Mouse (Mus musculus): ENCODE results near the gene St8sia4. TPM values are rescaled to one million over a fixed set of nuclear protein-coding genes. Genes with fewer than 3 reads are reported as not detected.
A peak's percentile ranks its signal among the peaks of the same experiment; 100 is the strongest.

The St8sia4 gene
- total RNA-seq (2021), result 1 to 10 TPM; 1.2 to 1.8 TPM
- long read RNA-seq, experiment 1, full-length matches to known transcripts, result 1 of 1 reads
- long read RNA-seq, experiment 1, partial matches to known transcripts, result 0 of 1 reads
- long read RNA-seq, experiment 1, other reads (novel, unspliced or antisense), result 0 of 1 reads
- long read RNA-seq, experiment 2, result 0 reads

DNA sequence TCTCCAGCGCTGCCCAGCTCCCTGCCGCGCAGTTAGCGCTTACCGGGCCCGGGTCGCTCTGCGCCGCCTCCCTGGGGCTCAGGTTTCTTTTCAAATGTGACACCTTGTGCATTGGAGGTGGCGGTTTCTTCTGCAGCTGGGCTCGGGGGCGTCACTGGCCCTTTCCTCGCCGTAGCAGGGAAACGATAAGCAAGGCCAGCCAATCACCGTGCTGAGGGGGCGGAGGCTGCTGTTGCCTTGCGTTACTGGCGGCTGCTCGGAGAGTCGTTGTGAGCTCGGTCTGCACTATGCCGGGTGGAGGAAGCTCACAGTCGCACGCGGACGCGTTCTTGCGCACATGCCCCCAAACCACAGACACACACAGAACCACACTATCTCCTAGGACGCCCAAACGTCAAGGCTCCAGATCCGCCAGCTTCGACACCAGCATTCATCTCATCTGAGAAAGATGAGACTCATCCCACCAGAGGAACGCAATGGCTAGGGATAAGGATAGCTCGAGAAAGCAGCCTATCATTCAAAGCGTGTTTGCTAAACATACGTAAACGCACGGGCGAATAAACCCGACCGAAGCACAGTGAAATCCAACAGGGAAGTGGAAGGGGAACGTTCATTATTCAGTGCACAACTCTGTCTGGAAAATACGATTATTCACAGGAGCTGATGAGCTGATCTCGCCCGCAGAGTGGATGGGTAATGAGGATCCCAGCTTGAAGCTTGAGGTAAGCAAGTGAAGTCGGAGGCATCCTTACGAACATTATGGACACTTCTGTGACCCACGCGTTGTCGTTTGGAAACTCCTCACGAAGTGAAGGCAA, at the start of gene St8sia4:
Gene St8sia4 (minus strand): TSS at position 137 of the 818 bp plus-strand sequence.
- TF ChIP-seq CTCF (IDR thresholded peaks at IDR 0.05), result no peak
- H3K27ac ChIP-seq, result peak within 1 kb of the TSS; percentile 81
- intact Hi-C loops (cut with DNase I), result loop anchor here (5.0 kb wide), 1 partner anchor 215 kb away; no protein-coding TSS in a partner anchor
- peak within 1 kb of the TSS; percentile 75 for H3K4me3 ChIP-seq
- DNase-seq, result peak; percentile 83

DNA sequence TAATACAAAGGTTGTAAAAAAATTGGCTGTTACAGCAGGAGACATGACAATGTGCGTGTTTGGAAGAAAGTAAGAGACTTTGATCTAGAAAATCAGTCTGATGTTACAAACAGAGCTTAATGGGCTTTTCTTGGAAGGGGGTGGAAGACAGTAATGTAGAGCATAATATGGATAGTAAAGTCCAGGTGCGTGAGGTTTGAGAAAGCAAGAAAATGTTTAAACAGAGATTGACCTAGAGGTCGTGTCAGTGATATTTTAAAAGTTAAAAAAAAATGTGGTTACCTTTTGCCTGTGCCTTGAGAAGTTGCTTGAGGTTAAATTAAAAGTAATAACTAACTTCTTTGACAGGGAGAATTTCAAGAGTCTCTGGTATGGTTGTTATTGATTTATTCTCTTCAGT, 41.8 kb upstream of the St8sia4 start:
- Histone ChIP-seq H3K27ac (no peak overlapping the region), H3K4me3 (no peak overlapping the region)
- intact Hi-C loops (cut with DNase I), result no loop called here
- no peak for TF ChIP-seq CTCF (IDR thresholded peaks at IDR 0.05)
- DNase-seq, result no peak

DNA sequence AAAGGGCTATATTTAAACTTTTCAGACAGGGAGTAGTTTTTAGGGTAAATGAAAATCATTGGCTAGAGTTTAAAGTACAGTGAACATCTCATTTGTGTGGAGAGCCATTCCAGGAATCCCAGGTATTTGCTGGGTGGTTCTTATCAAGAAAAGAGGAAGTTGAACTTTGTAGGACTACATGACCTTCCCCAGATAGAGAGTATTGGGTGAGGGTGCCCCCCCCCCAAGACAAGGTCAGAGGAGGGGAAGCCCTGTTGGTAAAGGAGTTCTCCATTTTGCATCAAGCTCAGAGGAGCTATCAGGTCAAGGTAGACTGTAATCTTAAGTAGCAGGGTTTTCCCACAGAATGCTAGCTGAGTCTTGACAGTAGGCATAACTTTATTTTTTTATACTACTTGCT, 32.5 kb upstream of the St8sia4 start:
- H3K27ac ChIP-seq, result no peak overlapping the region
- intact Hi-C loops (cut with DNase I), result no loop called here
- H3K4me3 ChIP-seq, result no peak overlapping the region
- no peak for DNase-seq
- no peak for TF ChIP-seq CTCF (IDR thresholded peaks at IDR 0.05)

DNA sequence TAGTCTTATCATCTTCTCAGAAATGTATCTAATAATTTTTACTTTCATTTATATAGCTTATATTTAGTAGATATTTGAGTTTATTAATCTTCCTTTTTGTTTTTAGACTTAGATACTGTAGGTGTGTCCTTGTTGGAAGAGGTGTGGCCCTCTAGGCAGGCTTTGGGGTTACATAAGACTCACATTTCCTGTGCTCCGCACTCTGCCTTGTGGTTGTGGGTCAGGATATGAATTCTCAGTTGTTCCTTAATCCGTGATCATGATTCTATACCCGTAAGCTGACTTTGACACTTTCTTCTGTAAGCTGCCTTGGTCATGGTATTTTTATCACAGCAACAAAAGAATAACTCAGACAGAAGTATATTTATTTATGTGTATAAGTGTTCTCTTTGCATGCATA, 6.7 kb upstream of the St8sia4 start:
- intact Hi-C loops (cut with DNase I), result no loop called here

DNA sequence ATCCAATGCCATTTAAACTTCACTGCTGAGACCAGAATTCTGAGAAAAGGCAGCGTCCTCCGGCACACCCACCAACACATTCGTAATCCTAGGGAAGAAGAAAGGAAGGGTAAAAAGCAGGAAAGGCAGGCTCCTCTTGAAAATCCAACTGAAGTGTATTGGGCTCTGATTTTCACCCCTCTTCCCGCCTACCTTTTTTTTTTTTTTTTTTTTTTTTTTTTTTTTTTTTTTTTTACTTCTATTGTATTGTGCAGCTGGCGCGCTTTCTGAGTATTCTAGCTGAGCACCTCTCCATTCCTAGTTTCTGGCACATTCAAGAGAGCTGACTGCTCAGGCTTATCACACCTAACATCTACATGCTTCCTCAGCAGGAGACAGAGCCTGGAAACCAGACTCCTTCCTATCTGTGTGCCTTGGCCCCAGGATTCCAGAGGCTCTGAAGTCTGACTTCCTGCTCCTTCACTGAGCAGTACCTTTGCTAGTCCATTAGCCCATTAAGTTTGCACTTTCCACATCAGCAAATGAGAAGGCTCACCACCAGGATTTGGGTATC, 958 bp upstream of the St8sia4 start:
- no peak for TF ChIP-seq CTCF (IDR thresholded peaks at IDR 0.05)
- peak; percentile 16 for DNase-seq
- H3K27ac ChIP-seq, result peak overlapping the region; percentile 74
- intact Hi-C loops (cut with DNase I), result loop anchor here (5.0 kb wide), 1 partner anchor 216 kb away; no protein-coding TSS in a partner anchor
- peak overlapping the region; percentile 75 for H3K4me3 ChIP-seq

More for the DNA sequence above, 6.7 kb upstream of the St8sia4 start:
- no peak for TF ChIP-seq CTCF (IDR thresholded peaks at IDR 0.05)
- Histone ChIP-seq H3K27ac (no peak overlapping the region), H3K4me3 (no peak overlapping the region)
- DNase-seq, result no peak

DNA sequence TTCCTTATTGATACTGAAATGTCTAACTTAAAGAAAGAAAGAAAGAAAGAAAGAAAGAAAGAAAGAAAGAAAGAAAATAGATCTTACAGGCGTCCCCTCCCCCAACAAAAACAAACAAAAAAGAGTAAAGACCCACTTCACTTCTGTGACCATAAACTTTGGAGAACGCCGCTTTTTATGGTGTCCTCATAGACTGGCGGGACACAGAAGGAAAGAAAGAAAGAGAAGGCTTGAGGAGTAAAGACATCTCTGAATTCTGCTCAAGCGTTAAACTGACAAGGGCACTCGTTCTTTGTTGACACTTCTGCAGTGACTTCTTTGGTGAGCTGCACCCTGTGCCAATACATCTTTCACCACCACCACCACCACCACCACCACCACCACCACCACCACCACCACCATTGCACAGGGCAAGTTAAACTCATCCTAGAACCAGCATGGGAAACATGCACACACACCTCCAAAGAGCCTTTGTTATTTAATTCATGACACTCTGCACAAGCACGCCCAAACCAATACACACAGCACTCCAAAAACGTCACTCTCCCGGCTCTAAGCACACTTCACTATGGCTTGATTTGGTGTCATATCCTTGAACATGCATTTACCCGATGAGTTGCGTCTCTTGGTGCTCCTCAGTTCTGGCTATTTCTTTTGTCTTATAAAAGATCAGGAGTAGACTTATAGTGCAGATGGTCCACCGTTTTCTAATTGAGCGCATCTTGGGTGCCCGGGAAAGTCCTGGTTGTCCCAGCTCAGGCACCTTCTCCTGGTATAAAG, 640 bp downstream of the St8sia4 start:
- Histone ChIP-seq H3K4me3 (peak overlapping the region; percentile 75), H3K27ac (peak overlapping the region; percentile 81)
- intact Hi-C loops (cut with DNase I), result loop anchor here (5.0 kb wide), 1 partner anchor 214 kb away; no protein-coding TSS in a partner anchor
- no peak for TF ChIP-seq CTCF (IDR thresholded peaks at IDR 0.05)
- no peak for DNase-seq

DNA sequence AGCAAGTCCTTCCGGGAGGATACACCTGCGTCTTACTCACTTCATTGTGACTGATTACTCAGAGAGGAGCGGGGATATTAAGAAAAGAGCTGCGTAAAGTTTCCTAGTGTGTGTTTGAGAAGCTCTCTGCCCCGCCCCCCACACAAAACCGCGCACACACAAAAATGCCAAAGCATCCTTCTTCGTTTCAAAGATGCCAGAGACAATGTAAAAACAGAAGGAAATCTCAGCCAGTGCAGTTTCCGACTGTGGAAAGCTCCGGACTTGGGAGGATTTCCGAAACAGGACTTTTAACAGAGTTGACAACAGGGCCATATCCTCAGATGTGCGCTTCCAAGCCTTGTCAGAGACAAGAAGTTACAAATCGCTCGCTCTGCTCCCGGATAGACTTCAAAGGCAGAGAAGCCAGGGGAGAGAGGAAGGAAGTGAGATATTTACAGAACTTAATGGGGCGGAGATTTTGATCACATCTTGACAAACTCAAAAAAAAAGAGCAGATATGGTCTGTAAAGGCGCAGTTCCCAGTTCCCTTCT, 1.4 kb downstream of the St8sia4 start:
- DNase-seq, result peak; percentile 10

DNA sequence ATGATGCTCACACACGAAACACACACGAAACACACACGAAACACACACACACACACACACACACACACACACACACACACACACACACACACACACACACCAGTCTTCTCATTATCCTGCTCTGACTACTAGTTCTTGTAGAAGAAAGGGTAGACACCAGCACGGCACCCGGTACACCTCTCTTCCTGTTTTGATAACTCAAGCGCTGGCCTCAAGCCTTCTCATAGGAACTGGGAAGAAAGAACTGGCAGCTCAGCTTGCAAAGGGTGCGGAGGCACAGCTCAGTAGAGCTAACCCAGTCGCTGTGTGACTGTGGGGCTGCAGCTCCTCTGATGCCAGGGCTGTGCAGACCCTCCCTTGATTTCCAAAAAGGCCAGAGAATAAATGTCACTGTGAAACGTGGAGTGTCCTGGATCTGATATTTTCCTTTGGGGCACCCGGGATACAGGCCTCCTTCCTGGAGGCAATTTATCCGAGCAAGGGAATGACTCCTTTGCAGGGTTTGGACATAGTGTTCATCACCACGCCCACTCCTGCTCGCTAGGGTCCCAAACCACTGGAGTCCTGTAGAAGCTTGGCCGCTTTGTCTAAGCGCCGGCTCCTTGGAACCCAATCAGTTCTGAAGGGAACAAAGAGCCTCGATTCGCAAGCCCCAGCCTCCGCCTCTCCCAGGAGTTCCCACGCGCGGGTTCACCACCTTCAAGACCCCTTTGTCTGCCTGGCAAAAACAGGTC, 2.2 kb downstream of the St8sia4 start:
- intact Hi-C loops (cut with DNase I), result loop anchor here (5.0 kb wide), 1 partner anchor 213 kb away; no protein-coding TSS in a partner anchor
- peak overlapping the region; percentile 75 for H3K4me3 ChIP-seq
- peak overlapping the region; percentile 72 for H3K27ac ChIP-seq
- peak; percentile 17 for DNase-seq
- no peak for TF ChIP-seq CTCF (IDR thresholded peaks at IDR 0.05)

More for the DNA sequence above, 1.4 kb downstream of the St8sia4 start:
- Histone ChIP-seq H3K27ac (peak overlapping the region; percentile 72), H3K4me3 (peak overlapping the region; percentile 75)
- intact Hi-C loops (cut with DNase I), result loop anchor here (5.0 kb wide), 1 partner anchor 214 kb away; no protein-coding TSS in a partner anchor
- no peak for TF ChIP-seq CTCF (IDR thresholded peaks at IDR 0.05)

DNA sequence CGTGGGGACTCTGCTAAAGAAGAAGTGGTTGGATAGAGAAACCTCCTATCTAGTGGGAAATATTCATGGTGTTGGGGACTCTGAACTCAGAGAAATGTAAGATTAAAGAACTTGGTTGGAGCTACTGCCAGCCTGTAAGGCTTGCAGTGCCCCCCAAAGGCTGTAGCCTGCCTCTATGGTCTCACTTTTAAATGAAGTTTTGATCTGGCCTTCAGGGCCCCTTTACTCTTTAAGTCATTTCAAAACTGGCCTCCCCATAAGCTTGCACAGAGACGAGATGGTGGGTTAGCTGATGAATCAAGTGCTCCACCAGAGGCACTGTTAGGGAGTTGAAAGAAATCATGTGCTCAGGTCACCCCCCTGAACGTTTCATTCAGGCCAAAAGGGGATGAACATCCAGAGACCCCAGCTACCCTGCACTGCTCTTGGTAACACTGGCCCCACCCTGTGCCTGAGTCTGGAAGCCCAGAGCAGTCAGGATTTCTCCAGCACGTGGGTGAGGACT, 3.0 kb downstream of the St8sia4 start:
- no peak for DNase-seq
- Histone ChIP-seq H3K4me3 (peak overlapping the region; percentile 50), H3K27ac (peak overlapping the region; percentile 6; the same call in 1 of the 2 replicates)
- TF ChIP-seq CTCF (IDR thresholded peaks at IDR 0.05), result no peak
- intact Hi-C loops (cut with DNase I), result no loop called here

DNA sequence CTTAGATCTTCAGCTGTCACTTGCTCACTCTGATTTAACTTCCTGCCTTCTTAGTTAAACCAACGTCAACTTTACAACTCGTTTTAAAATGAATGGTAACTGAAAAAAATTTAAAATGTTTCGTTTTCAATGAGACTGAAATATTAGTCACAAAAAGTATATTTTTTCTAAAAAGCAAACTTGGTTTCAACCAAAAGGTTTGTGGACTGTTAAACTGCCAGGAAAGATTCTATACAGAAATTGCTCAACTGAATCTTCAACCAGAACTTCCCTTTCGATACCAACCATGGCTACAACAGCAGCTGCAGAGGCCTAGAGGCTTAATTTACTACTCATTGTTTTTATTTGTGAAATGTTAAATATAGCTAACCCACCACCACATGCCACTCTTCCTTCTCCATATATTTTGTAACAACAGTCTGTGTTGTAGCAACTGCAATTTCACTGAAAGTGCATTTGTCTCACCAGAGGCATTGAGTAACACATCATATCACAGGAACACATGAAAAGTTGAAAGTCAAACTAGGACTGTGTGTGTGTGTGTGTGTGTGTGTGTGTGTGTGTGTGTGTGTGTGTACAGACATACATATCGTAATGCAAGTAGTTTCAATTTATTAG, 10.2 kb downstream of the St8sia4 start:
- no peak overlapping the region for H3K27ac ChIP-seq
- no peak for TF ChIP-seq CTCF (IDR thresholded peaks at IDR 0.05)
- intact Hi-C loops (cut with DNase I), result no loop called here
- DNase-seq, result no peak
- H3K4me3 ChIP-seq, result no peak overlapping the region

DNA sequence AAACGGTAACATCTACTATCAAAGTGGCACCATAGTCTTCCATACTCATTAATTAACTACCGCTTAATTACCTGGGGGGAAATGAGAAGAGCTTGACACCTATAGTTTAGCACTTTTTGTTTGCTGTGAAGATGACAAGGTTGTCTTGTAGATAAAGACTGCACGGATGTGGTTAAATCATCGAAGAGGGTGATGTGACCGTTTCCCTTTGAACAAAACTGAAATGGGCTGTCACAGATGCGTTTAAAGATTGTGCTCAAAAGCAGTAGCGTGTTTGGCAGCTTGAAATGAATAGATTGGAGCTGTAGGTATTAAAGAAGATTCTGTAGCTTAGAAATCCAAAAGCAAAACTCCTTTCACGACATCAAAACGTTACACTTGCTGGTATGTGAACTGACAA, 11.8 kb downstream of the St8sia4 start:
- no peak overlapping the region for H3K27ac ChIP-seq
- intact Hi-C loops (cut with DNase I), result no loop called here

More for the DNA sequence above, 11.8 kb downstream of the St8sia4 start:
- DNase-seq, result no peak
- no peak overlapping the region for H3K4me3 ChIP-seq
- TF ChIP-seq CTCF (IDR thresholded peaks at IDR 0.05), result no peak
